Mouse (Mus musculus) embryonic fibroblast, embryonic 13.5 days (primary cell): ENCODE data around the gene Tshz2.

Experiments used
- CTCF ChIP-seq: IDR thresholded peaks from 2 replicates; pipeline ENCODE4 v1.5.1; 2011; ENCODE audit warnings: mild to moderate bottlenecking, control low read depth, low read length, moderate library complexity, borderline replicate concordance; ENCODE audit not compliant: insufficient read depth
- POLR2A ChIP-seq: IDR thresholded peaks from 2 replicates; pipeline ENCODE4 v1.6.1; 2011; ENCODE audit warnings: low read depth, mild to moderate bottlenecking, control low read depth, low read length, moderate library complexity

- TF ChIP-seq CTCF, result no peak
- TF ChIP-seq POLR2A, result no peak
These were observed 116.6 kb downstream of the Tshz2 start for GRCm38 (mm10) chr2:169749331-169749945.
